Mouse (Mus musculus): ENCODE data around the gene Runx1.
A peak's percentile ranks its signal among the peaks of the same experiment; 100 is the strongest.

Gene Runx1

GRCm38 (mm10) chr16:92793741-92794140 is 32.2 kb downstream of the Runx1 start:
- no peak for DNase-seq (ENCODE audit: low spot score)

- DNase-seq (ENCODE audit: low spot score), result no peak
Observed at GRCm38 (mm10) chr16:92792905-92793304, 33.0 kb downstream of the Runx1 start.

GRCm38 (mm10) chr16:92790601-92791000 is 35.3 kb downstream of the Runx1 start:
- no peak for DNase-seq (ENCODE audit: low spot score)

GRCm38 (mm10) chr16:92789840-92790239 is 36.1 kb downstream of the Runx1 start:
- no peak for DNase-seq (ENCODE audit: low spot score)

GRCm38 (mm10) chr16:92788446-92788845 is 37.5 kb downstream of the Runx1 start:
- DNase-seq (ENCODE audit: low spot score), result no peak

GRCm38 (mm10) chr16:92786883-92787321 is 39.0 kb downstream of the Runx1 start:
- no peak for DNase-seq (ENCODE audit: low spot score)

GRCm38 (mm10) chr16:92786276-92786882 is 39.6 kb downstream of the Runx1 start:
- DNase-seq (ENCODE audit: low spot score), result no peak

- no peak for DNase-seq (ENCODE audit: low spot score)
Observed at GRCm38 (mm10) chr16:92783651-92784131, 42.3 kb downstream of the Runx1 start.

GRCm38 (mm10) chr16:92782408-92782807 is 43.5 kb downstream of the Runx1 start:
- no peak for DNase-seq (ENCODE audit: low spot score)

GRCm38 (mm10) chr16:92779896-92780435 is 46.0 kb downstream of the Runx1 start:
- no peak for DNase-seq (ENCODE audit: low spot score)

GRCm38 (mm10) chr16:92779175-92779574 is 46.8 kb downstream of the Runx1 start:
- no peak for DNase-seq (ENCODE audit: low spot score)

GRCm38 (mm10) chr16:92778096-92778780 is 47.7 kb downstream of the Runx1 start:
- DNase-seq (ENCODE audit: low spot score), result no peak

- no peak for DNase-seq (ENCODE audit: low spot score)
Observed at GRCm38 (mm10) chr16:92767862-92768261, 58.1 kb downstream of the Runx1 start.

- no peak for DNase-seq (ENCODE audit: low spot score)
Observed at GRCm38 (mm10) chr16:92767423-92767822, 58.5 kb downstream of the Runx1 start.

GRCm38 (mm10) chr16:92764741-92765396 is 61.1 kb downstream of the Runx1 start:
- peak; percentile 40 for DNase-seq (ENCODE audit: low spot score)

- no peak for DNase-seq (ENCODE audit: low spot score)
Observed at GRCm38 (mm10) chr16:92763666-92764065, 62.3 kb downstream of the Runx1 start.

GRCm38 (mm10) chr16:92761968-92762521 is 63.9 kb downstream of the Runx1 start:
- no peak for DNase-seq (ENCODE audit: low spot score)

- DNase-seq (ENCODE audit: low spot score), result no peak
Observed at GRCm38 (mm10) chr16:92760091-92760490, 65.9 kb downstream of the Runx1 start.

GRCm38 (mm10) chr16:92757564-92757963 is 68.4 kb downstream of the Runx1 start:
- DNase-seq (ENCODE audit: low spot score), result no peak

GRCm38 (mm10) chr16:92753944-92754343 is 72.0 kb downstream of the Runx1 start:
- DNase-seq (ENCODE audit: low spot score), result no peak

- no peak for DNase-seq (ENCODE audit: low spot score)
Observed at GRCm38 (mm10) chr16:92753139-92753538, 72.8 kb downstream of the Runx1 start.

GRCm38 (mm10) chr16:92748272-92748671 is 77.7 kb downstream of the Runx1 start:
- no peak for DNase-seq (ENCODE audit: low spot score)
